Comparison of ENCODE assay signal across 8 mouse cellular contexts in genomic region chr3:57267559-57268173, GRCm38 (mm10). TPM values are rescaled to one million over a fixed set of nuclear protein-coding genes. Genes with fewer than 3 reads are reported as not detected.
DNase-seq lines count a peak whose midpoint lies in the region; ATAC-seq lines count a peak whose summit lies in the region.

No protein-coding gene starts in this region.

- H3K27me3 ChIP-seq in heart, embryonic 16.5 days (ENCODE audit: control insufficient read depth, insufficient read depth, low read length), result no peaks in the 10 kb centered on the region

- WGBS in heart, embryonic 16.5 days, result 31% methylated on average over 6 of the region's 6 CpGs

- peak; percentile 49 for ATAC-seq in heart, embryonic 16.5 days (replicated peaks; ENCODE audit: extremely low read depth, insufficient read depth, low FRiP score)

- H3K4me3 ChIP-seq in heart, embryonic 16.5 days (ENCODE audit: low read length), result no peak overlapping the region

- no peak overlapping the region for H3K27ac ChIP-seq in heart, embryonic 16.5 days (ENCODE audit: low read length)

- no peak overlapping the region for H3K9ac ChIP-seq in heart, embryonic 16.5 days (ENCODE audit: low read length)

- no peaks in the 10 kb centered on the region for H3K9me3 ChIP-seq in heart, embryonic 16.5 days (replicated peaks; ENCODE audit: control insufficient read depth, low read length)

- DNase-seq in urinary bladder, postnatal 36 days (ENCODE audit: low spot score in 2 of 2), result peak; percentile 22 to 29
- DNase-seq in urinary bladder, postnatal 10 days (ENCODE audit: low spot score), result no peak
- DNase-seq in cerebellum, postnatal 36 days, result peak; percentile 17 to 27
- peak; percentile 36 to 60 for DNase-seq in kidney, postnatal 25 days
- DNase-seq in lung, postnatal 14 days, result peak; percentile 60
- peak; percentile 12 for DNase-seq in right cerebral cortex, postnatal 25 days
- DNase-seq in thymus, adult 18-20 months, result no peak

- H3K36me3 ChIP-seq in heart, embryonic 16.5 days (ENCODE audit: control insufficient read depth, insufficient read depth), result no peaks in the 10 kb centered on the region

- no peak overlapping the region for H3K4me2 ChIP-seq in heart, embryonic 16.5 days (ENCODE audit: low read depth, low read length)

- no peaks in the 10 kb centered on the region for H3K4me1 ChIP-seq in heart, embryonic 16.5 days (ENCODE audit: control insufficient read depth, insufficient read depth, low read length)

RNA-seq across cellular contexts. Expression of gene Tm4sf1, which starts 34.1 kb away (rescaled TPM):
- 272 and 299 TPM in 2 replicates for polyA plus RNA-seq in heart, embryonic 16.5 days (2015; fragmentation: Nextera tagmentation; extraction: Ambion mirVana)

Comparison
In these comparisons a context has a peak if more than half of its experiments do, and no peak if none do; other contexts are left out.
1. DNase-seq: peak in urinary bladder, postnatal 36 days (2 of 2), cerebellum, postnatal 36 days (2 of 2), kidney, postnatal 25 days (2 of 2), lung, postnatal 14 days (single experiment) and right cerebral cortex, postnatal 25 days (single experiment); none in urinary bladder, postnatal 10 days (single experiment) and thymus, adult 18-20 months (0 of 2).